ENCODE assay signal across 17 mouse cellular contexts in genomic region chr10:80135641-80136040, GRCm38 (mm10). TPM values are rescaled to one million over a fixed set of nuclear protein-coding genes. Genes with fewer than 3 reads are reported as not detected.
DNase-seq lines count a peak whose midpoint lies in the region; ATAC-seq and TF ChIP-seq lines count a peak whose summit lies in the region.
"Had no signal": no experiment of that assay in that cellular context is flagged by ENCODE, and none has a peak within 500 bp of the region (broad histone marks: within the 10 kb centered on the region; RNA-seq: fewer than 3 reads in every experiment).

No protein-coding gene starts in this region.

- H3K9ac ChIP-seq in neural tube, embryonic 12.5 days, result 0 out of 2 replicates have a peak overlapping the region, but pooled peaks have one; percentile 94

- no peak for TF ChIP-seq CTCF in layer of hippocampus, adult 2 months (conservative IDR thresholded peaks at IDR 0.05)

- H3K27me3 ChIP-seq in neural tube, embryonic 12.5 days (replicated peaks), result peaks cover 52% of the 10 kb centered on the region
- H3K27me3 ChIP-seq: hindbrain, embryonic 15.5 days had no signal

- H3K4me2 ChIP-seq in neural tube, embryonic 12.5 days (replicated peaks), result no peak overlapping the region

- DNase-seq in adrenal gland, adult 2 months, result peak; percentile 30
- DNase-seq in adrenal gland, postnatal 14 days, result no peak
- DNase-seq in layer of hippocampus, adult 2 months (ENCODE audit: low spot score in 2 of 2), result no peak
- no peak for DNase-seq in layer of hippocampus, adult 11-12 months (ENCODE audit: low spot score)
- no peak for DNase-seq in neural tube, embryonic 10.5 days (ENCODE audit: extremely low spot score, low spot score)
- DNase-seq in kidney, postnatal 10 days, result no peak
- DNase-seq: adrenal gland, postnatal 25 days; B cell, adult 2 months; cerebellum, adult 18-20 months; cerebellum, postnatal 36 days; heart, postnatal 4 days had no signal

- 85% methylated on average over 1 of the region's 1 CpGs for WGBS in neural tube, embryonic 12.5 days

- peaks cover 50% of the 10 kb centered on the region for H3K4me1 ChIP-seq in neural tube, embryonic 12.5 days

- H3K36me3 ChIP-seq in neural tube, embryonic 12.5 days, result peaks cover 46% of the 10 kb centered on the region

- H3K27ac ChIP-seq in layer of hippocampus, adult 2 months, result peak overlapping the region; percentile 18; the same call in 1 of the 2 replicates
- H3K27ac ChIP-seq in neural tube, embryonic 12.5 days, result no peak overlapping the region
- H3K27ac ChIP-seq: embryonic facial prominence, embryonic 13.5 days; forebrain, embryonic 13.5 days; hindbrain, embryonic 15.5 days had no signal

- no peak overlapping the region for H3K4me3 ChIP-seq in layer of hippocampus, adult 2 months
- H3K4me3 ChIP-seq in neural tube, embryonic 12.5 days, result no peak overlapping the region
- H3K4me3 ChIP-seq: embryonic facial prominence, embryonic 13.5 days had no signal

- no peak for ATAC-seq in neural tube, embryonic 12.5 days (ENCODE audit: low FRiP score, low read depth)
- ATAC-seq: CD4-positive, CD25-positive, alpha-beta regulatory T cell, adult 4 months; forebrain, embryonic 13.5 days had no signal

- no peaks in the 10 kb centered on the region for H3K9me3 ChIP-seq in neural tube, embryonic 12.5 days
- H3K9me3 ChIP-seq: embryonic facial prominence, embryonic 13.5 days; forebrain, embryonic 13.5 days; heart, embryonic 10.5 days; hindbrain, embryonic 15.5 days had no signal

RNA-seq across cellular contexts. Expression of gene Atp5d, which starts 2.8 kb away (rescaled TPM):
- 100 to 1,000 TPM; 654 to 778 TPM for total RNA-seq in adrenal gland, adult 2 months (2021)
- 5,895 and 6,727 TPM in 2 replicates for polyA plus RNA-seq in adrenal gland, adult 2 months (2012; rRNA removed)
- total RNA-seq in adrenal gland, postnatal 14 days (2021), result 920 and 980 TPM in 2 replicates
- total RNA-seq in layer of hippocampus, adult 2 months (2021), result 100 to 1,000 TPM; 332 to 344 TPM
- 396 and 422 TPM in 2 replicates for polyA plus RNA-seq in neural tube, embryonic 12.5 days (2016; fragmentation: Nextera tagmentation; extraction: Ambion mirVana)

RNA-seq across cellular contexts. Expression of gene Cbarp, which starts 5.0 kb away (rescaled TPM):
- 100 to 1,000 TPM in 1 of 2 experiments, 10 to 100 TPM in 1; 74.5 to 118 TPM for total RNA-seq in adrenal gland, adult 2 months (2021)
- polyA plus RNA-seq in adrenal gland, adult 2 months (2012; rRNA removed), result 84.3 and 84.6 TPM in 2 replicates
- 69.9 and 137 TPM in 2 replicates for total RNA-seq in adrenal gland, postnatal 14 days (2021)
- total RNA-seq in layer of hippocampus, adult 2 months (2021), result 100 to 1,000 TPM; 331 to 341 TPM
- polyA plus RNA-seq in neural tube, embryonic 12.5 days (2016; fragmentation: Nextera tagmentation; extraction: Ambion mirVana), result 26.5 and 27.3 TPM in 2 replicates

RNA-seq across cellular contexts. Expression of gene Midn, which starts 12.4 kb away (rescaled TPM):
- 100 to 1,000 TPM in 1 of 2 experiments, 10 to 100 TPM in 1; 75.8 to 115 TPM for total RNA-seq in adrenal gland, adult 2 months (2021)
- 233 and 269 TPM in 2 replicates for polyA plus RNA-seq in adrenal gland, adult 2 months (2012; rRNA removed)
- total RNA-seq in adrenal gland, postnatal 14 days (2021), result 114 and 140 TPM in 2 replicates
- 10 to 100 TPM; 53.1 to 54.5 TPM for total RNA-seq in layer of hippocampus, adult 2 months (2021)
- 40.8 and 45.1 TPM in 2 replicates for polyA plus RNA-seq in neural tube, embryonic 12.5 days (2016; fragmentation: Nextera tagmentation; extraction: Ambion mirVana)

RNA-seq across cellular contexts. Expression of gene Stk11, which starts 20.0 kb away (rescaled TPM):
- 100 to 1,000 TPM; 153 to 156 TPM for total RNA-seq in adrenal gland, adult 2 months (2021)
- 151 and 159 TPM in 2 replicates for polyA plus RNA-seq in adrenal gland, adult 2 months (2012; rRNA removed)
- 138 and 147 TPM in 2 replicates for total RNA-seq in adrenal gland, postnatal 14 days (2021)
- total RNA-seq in layer of hippocampus, adult 2 months (2021), result 10 to 100 TPM; 96.8 to 97.7 TPM
- polyA plus RNA-seq in neural tube, embryonic 12.5 days (2016; fragmentation: Nextera tagmentation; extraction: Ambion mirVana), result 17.4 and 23.9 TPM in 2 replicates

RNA-seq across cellular contexts. Expression of gene Cirbp, which starts 30.1 kb away (rescaled TPM):
- 10 to 100 TPM; 30.6 to 77.0 TPM for total RNA-seq in adrenal gland, adult 2 months (2021)
- 108 and 152 TPM in 2 replicates for polyA plus RNA-seq in adrenal gland, adult 2 months (2012; rRNA removed)
- 67.6 and 106 TPM in 2 replicates for total RNA-seq in adrenal gland, postnatal 14 days (2021)
- total RNA-seq in layer of hippocampus, adult 2 months (2021), result 100 to 1,000 TPM in 1 of 2 experiments, 10 to 100 TPM in 1; 88.3 to 103 TPM
- 262 and 273 TPM in 2 replicates for polyA plus RNA-seq in neural tube, embryonic 12.5 days (2016; fragmentation: Nextera tagmentation; extraction: Ambion mirVana)
